Mouse (Mus musculus) layer of hippocampus, adult 8-10 months (tissue): Measurements from ENCODE around the gene B020004J07Rik. TPM values are rescaled to one million over a fixed set of nuclear protein-coding genes. Genes with fewer than 3 reads are reported as not detected.
A peak's percentile ranks its signal among the peaks of the same experiment; 100 is the strongest.
"Not testable (repeated sequence)": the region's sequence is repeated elsewhere in the genome, so short reads cannot be mapped to it uniquely, and the experiment has no call there.

Source experiments
- DNase-seq, 2 experiments: peaks; one replicate each; pipeline ENCODE4 v3.0.0; 2022; ENCODE audit warnings: low spot score in 2 of 2
- total RNA-seq, 4 experiments: library from RNA; stranded (reverse); gene quantifications; 2 replicates each; pipeline ENCODE4 v1.2.4; 2022

Gene B020004J07Rik
- total RNA-seq = not detected

DNA sequence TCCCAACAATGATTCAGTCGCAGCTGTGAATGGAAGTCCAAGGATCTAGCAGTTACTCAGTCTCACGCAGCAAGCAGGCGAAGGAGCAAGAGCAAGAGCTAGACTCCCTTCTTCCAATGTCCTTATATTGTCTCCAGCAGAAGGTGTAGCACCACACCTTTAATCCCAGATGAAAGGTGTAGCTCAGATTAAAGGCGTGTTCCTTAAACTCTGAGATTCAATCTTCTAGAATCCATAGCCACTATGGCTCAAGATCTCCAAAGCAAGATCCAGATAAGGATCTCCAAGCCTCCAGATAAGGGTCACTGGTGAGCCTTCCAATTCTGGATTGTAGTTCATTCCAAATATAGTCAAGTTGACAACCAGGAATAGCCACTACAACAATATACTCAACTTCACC, at the start of gene B020004J07Rik:
Gene B020004J07Rik, minus strand, starts transcription at position 101 of the 400 bp plus-strand sequence.
- DNase-seq = not testable (repeated sequence)

DNA sequence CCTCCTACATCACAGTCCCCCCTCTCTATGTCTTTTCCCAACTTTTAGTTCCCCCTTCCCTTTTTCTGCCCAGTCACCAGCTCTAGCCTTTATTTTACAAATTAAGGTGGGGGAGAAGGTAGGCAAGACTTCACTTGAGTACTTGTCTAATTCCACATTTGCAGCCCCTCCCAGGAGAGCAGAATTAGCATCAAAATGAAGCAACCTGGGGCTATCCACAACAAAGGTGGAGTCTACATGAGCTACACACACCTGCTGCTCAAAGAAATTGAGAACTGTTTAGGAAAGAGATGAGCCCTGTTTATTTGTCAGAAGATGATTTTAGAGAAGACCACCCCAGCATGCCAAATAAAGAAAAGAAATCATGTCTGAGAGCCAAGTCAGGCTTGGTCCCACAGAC, 45.6 kb upstream of the B020004J07Rik start:
- no peak for DNase-seq

GRCm38 (mm10) chr4:101883641-101884040, 39.8 kb upstream of the B020004J07Rik start:
- no peak for DNase-seq

- not testable (repeated sequence) for DNase-seq
These were observed 31.9 kb upstream of the B020004J07Rik start for GRCm38 (mm10) chr4:101875687-101876086.

DNA sequence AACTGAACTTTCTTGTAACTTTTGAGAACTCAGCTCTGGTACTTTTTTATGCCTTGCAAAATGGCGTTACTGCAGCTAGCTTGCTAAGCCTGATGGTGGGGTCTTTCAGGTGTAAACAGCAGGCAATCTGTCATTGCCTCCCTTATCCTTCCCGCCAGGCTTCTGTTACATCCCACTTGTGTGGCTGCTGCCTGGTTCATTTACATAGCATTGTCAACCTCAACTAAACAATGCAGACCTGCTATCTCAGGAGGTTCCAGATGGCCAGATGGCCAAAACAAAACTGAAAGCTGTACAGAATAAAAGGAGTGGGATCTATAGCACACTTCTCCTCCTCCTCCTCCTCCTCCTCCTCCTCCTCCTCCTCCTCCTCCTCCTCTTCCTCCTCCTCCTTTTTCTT, 28.2 kb upstream of the B020004J07Rik start:
- not testable (repeated sequence) for DNase-seq

GRCm38 (mm10) chr4:101862289-101862688, 18.5 kb upstream of the B020004J07Rik start:
- no peak for DNase-seq

DNA sequence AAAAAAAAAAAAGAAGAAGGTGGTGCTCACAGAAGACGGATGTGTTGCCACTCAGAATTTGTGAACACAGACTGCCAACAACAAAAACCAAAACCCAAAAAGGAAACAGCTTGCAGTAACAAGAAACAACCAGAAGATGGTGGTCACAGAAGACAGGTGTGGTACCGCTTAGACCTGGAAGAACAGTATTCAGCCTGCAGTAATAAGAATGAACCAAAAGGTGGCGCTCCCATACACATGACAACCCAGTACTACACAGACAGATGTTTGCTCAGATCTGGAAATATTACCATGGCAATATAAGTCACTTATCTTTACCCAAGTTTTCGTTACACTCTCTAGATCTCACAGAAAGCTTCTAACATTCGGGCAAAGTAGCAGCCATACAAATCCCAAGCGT, 17.1 kb upstream of the B020004J07Rik start:
- DNase-seq = peak; percentile 7 to 28

DNA sequence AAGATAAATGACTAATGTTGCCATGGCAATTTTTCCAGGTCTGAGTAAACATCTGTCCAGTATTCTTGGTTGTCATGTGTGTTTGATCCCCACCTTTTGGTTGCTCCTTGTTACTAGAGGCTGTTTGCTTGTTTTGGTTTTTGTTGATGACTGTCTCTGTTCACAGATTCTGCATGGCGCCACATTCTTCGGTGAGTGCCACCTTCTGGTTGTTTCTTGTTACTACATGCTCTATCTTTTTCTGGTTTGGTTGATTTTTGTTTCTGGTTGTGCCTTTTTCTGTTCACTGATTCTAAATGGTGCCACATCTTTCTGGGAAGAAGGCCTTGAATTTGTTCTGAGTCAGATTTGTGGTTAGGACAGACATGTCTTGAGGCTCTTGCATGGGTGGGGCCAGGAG, 7.1 kb upstream of the B020004J07Rik start:
- no peak for DNase-seq

Other genes with a start within 250 kb of the B020004J07Rik start
- 10 to 100 TPM; 23.6 to 33.8 (median 28.7) TPM for gene Leprot, start 196.3 kb downstream of the B020004J07Rik start, total RNA-seq
- 1 to 10 TPM; 1.8 to 3.3 (median 3.1) TPM for gene Lepr, start 126.6 kb downstream of the B020004J07Rik start, total RNA-seq
- gene C130073F10Rik, start 49.8 kb upstream of the B020004J07Rik start, total RNA-seq = not detected
- not detected for gene Gm12800, start 65.1 kb upstream of the B020004J07Rik start, total RNA-seq
- gene Gm12794, start 96.4 kb upstream of the B020004J07Rik start, total RNA-seq = not detected
- gene Gm12790, start 137.0 kb upstream of the B020004J07Rik start, total RNA-seq = not detected
- gene Gm12789, start 142.6 kb upstream of the B020004J07Rik start, total RNA-seq = not detected
- 10 to 100 TPM; 67.4 to 82.7 (median 71.2) TPM for gene Pde4b, start 243.5 kb upstream of the B020004J07Rik start, total RNA-seq